Mouse (Mus musculus) intestine, embryonic 15.5 days (tissue): Measurements from ENCODE around the gene Gpr135. TPM values are rescaled to one million over a fixed set of nuclear protein-coding genes. Genes with fewer than 3 reads are reported as not detected.
A peak's percentile ranks its signal among the peaks of the same experiment; 100 is the strongest.
"Not testable (repeated sequence)": the region's sequence is repeated elsewhere in the genome, so short reads cannot be mapped to it uniquely, and the experiment has no call there.

Experiments used
- ATAC-seq: fragments of 200-750 bp; cut with Nextera tagmentation; 2 replicates; pipeline ENCODE4 v1.8.0; 2017; ENCODE audit warnings: moderate TSS enrichment, moderate library complexity
- H3K27ac ChIP-seq: fragments of 300-500 bp; sonication (generic); 2 replicates; pipeline ENCODE4 v1.5.1; 2015; ENCODE audit warnings: mild to moderate bottlenecking, inconsistent platforms
- H3K27me3 ChIP-seq: fragments of 300-500 bp; sonication (generic); replicated peaks from 2 replicates; pipeline ENCODE4 v1.6.1; 2015; ENCODE audit warnings: inconsistent platforms
- H3K36me3 ChIP-seq: fragments of 300-500 bp; sonication (generic); 2 replicates; pipeline ENCODE4 v1.6.1; 2015; ENCODE audit warnings: inconsistent platforms
- H3K4me1 ChIP-seq: fragments of 300-500 bp; sonication (generic); replicated peaks from 2 replicates; pipeline ENCODE4 v1.6.1; 2015; ENCODE audit warnings: inconsistent platforms
- H3K4me2 ChIP-seq: fragments of 300-500 bp; sonication (generic); replicated peaks from 2 replicates; pipeline ENCODE4 v1.6.1; 2015; ENCODE audit warnings: mild to moderate bottlenecking, inconsistent platforms
- H3K4me3 ChIP-seq: fragments of 300-500 bp; sonication (generic); replicated peaks from 2 replicates; pipeline ENCODE4 v1.5.1; 2015; ENCODE audit warnings: inconsistent platforms
- H3K9ac ChIP-seq: fragments of 300-500 bp; sonication (generic); 2 replicates; pipeline ENCODE4 v1.6.1; 2015; ENCODE audit warnings: inconsistent platforms
- H3K9me3 ChIP-seq: fragments of 300-500 bp; sonication (generic); 2 replicates; pipeline ENCODE4 v1.6.1; 2016; ENCODE audit warnings: inconsistent platforms
- WGBS: fragments of 180-500 bp; shearing (Covaris S2); methylation state at CpG from one replicate; pipeline ENCODE4 v1.1.7; 2015; 5-methylcytosine and 5-hydroxymethylcytosine counted together
- polyA plus RNA-seq: library from polyadenylated mRNA; unstranded; fragments of >200 nt; fragmentation: Nextera tagmentation; extraction: Ambion mirVana; gene quantifications from 2 replicates; pipeline ENCODE4 v1.2.1, GENCODE M21; 2015

Gene Gpr135
- polyA plus RNA-seq, 1 experiment from 2014 or later = 0.68 TPM

DNA sequence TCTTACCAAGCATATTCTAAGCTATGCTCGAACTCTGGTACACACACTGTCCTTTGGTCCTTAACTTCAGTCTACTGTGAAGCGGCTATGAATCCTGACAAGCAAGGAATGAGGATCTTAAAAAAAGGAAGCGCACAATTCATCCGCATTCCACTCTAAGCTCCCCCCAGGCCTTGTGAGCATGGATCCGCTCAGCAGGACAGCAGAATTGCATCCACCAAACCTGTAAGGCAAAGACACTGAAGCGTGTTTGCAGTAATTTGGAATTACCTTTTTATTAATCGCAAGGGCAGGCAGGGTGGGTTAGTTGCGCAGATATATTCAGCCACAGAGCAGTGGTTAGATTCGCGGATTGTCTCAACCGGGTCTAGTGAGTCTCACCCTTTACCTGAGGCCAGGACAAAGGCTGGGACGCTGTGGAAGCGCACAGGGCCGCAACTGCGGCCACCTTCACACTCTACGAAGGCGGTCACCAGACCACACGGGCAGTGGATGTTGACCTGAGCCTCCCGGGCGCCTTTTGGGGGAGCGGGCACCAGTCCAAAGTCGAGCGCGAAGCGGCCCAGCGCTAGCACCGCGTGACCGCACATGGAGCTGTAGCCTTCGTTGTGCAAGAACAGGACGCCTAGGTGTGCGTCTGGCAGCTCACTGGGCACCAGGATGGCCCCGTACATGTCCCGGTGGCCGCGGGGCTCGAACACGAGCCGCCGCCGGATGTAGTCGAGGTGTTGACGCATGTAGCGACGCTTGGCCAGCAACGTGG is 13.5 kb upstream of the Gpr135 start:
- Histone ChIP-seq H3K27me3 (no peaks in the 10 kb centered on the region), H3K9ac (peak overlapping the region; percentile 70), H3K4me3 (peak overlapping the region; percentile 76), H3K9me3 (no peaks in the 10 kb centered on the region), H3K4me2 (peak overlapping the region; percentile 93), H3K27ac (peak overlapping the region; percentile 87), H3K36me3 (no peaks in the 10 kb centered on the region), H3K4me1 (peaks cover 18% of the 10 kb centered on the region)
- ATAC-seq = peak; percentile 29
- WGBS = 2% methylated on average over 46 of the region's 46 CpGs

DNA sequence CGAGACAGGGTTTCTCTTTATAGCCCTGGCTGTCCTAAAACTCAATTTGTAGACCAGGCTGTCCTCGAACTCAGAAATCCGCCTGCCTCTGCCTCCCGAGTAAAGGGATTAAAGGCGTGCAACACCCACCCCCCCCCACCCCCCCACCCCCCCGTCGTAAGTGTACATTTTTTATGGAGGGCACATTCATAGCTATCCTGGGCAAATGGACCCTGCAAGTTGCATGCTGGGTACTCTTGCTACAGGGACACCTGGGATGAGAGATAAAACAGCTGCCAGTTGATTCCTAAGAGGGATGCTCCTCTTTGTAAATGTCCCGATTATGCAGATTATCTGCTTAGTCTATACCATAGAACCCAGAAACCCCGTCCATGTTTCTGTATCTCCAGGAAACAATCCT is 12.3 kb upstream of the Gpr135 start:
- Histone ChIP-seq H3K4me3 (no peak overlapping the region), H3K27ac (no peak overlapping the region), H3K4me1 (peaks cover 18% of the 10 kb centered on the region), H3K9ac (no peak overlapping the region), H3K36me3 (no peaks in the 10 kb centered on the region), H3K9me3 (no peaks in the 10 kb centered on the region), H3K27me3 (no peaks in the 10 kb centered on the region), H3K4me2 (no peak overlapping the region)
- no peak for ATAC-seq
- 79% methylated on average over 9 of the region's 9 CpGs for WGBS

DNA sequence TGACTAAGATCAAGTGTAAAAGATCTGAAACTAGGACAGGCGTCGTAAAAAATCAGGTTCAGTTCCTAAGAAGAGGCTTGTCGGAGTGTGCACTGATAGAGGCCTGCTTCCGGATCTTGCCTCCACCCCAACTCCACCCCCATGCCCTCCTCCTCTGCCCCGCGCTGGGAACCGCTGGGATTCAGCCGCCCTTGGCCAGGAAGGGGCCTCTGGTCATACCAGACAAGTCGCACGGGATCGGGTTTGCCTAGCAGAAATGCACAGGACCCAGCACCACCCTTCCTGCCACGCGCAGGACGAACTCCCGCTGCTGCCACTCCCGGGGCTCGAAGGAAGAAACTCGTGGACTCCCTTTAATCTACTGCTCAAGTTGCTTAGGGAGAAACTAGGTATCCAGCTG is 11.4 kb upstream of the Gpr135 start:
- H3K4me2 ChIP-seq = peak overlapping the region; percentile 57
- no peak for ATAC-seq
- H3K4me1 ChIP-seq = peaks cover 18% of the 10 kb centered on the region
- H3K36me3 ChIP-seq = no peaks in the 10 kb centered on the region
- H3K27me3 ChIP-seq = no peaks in the 10 kb centered on the region
- no peaks in the 10 kb centered on the region for H3K9me3 ChIP-seq
- no peak overlapping the region for H3K9ac ChIP-seq
- no peak overlapping the region for H3K27ac ChIP-seq
- 28% methylated on average over 18 of the region's 18 CpGs for WGBS
- peak overlapping the region; percentile 29 for H3K4me3 ChIP-seq

DNA sequence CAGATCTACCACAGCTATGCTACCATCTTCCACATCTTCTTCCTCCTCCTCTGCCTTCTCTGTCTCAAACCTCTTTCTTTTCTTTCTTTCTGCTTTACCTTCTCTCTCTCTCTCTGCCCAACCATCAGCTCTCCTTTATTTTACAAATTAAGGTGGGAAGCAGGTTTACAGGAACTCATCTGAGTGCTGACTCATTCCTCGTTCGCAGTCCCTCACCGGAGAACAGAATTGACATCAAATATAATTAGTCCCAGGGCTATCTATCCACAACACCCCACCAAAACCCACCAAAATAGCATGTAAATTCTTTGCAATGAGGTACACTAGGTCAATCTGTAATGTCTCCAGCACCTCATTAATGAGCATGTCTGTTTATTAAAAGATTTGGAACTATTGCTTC is 11.0 kb upstream of the Gpr135 start:
- Histone ChIP-seq H3K4me2 (peak overlapping the region; percentile 57; the same call in 1 of the 2 replicates), H3K4me1 (peaks cover 16% of the 10 kb centered on the region; the same call in 1 of the 2 replicates), H3K9ac (no peak overlapping the region), H3K4me3 (peak overlapping the region; percentile 29), H3K36me3 (0 out of 2 replicates have a peak, but pooled peaks cover under 1% of the 10 kb centered on the region), H3K27me3 (no peaks in the 10 kb centered on the region), H3K27ac (no peak overlapping the region), H3K9me3 (no peaks in the 10 kb centered on the region)
- no peak for ATAC-seq
- 78% methylated on average over 3 of the region's 3 CpGs for WGBS

DNA sequence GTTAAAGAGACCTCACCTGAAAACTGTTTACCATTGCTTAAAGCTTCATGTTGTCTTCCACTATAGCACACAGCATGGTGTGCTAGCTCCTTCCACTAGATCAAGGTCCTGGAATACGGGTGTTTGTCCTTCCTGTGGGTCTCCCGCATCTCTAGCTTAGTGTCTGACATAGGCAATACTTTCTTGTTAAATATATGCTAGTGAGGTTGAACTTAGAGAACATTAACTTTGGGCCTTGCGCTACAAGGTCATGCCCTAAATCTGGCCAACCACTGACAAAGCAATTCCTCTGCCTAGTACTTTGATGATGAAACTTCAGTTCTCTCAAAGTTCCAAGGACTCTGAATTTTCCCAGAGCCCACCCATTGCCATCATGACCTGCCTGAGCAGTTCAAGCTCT is 7.3 kb upstream of the Gpr135 start:
- Histone ChIP-seq H3K4me3 (no peak overlapping the region), H3K9ac (no peak overlapping the region), H3K36me3 (peaks cover 4% of the 10 kb centered on the region; the same call in 1 of the 2 replicates), H3K27ac (no peak overlapping the region), H3K4me2 (no peak overlapping the region), H3K27me3 (no peaks in the 10 kb centered on the region), H3K9me3 (no peaks in the 10 kb centered on the region), H3K4me1 (0 out of 2 replicates have a peak, but pooled peaks cover 4% of the 10 kb centered on the region)
- no peak for ATAC-seq
- WGBS = 87% methylated on average over 3 of the region's 3 CpGs

DNA sequence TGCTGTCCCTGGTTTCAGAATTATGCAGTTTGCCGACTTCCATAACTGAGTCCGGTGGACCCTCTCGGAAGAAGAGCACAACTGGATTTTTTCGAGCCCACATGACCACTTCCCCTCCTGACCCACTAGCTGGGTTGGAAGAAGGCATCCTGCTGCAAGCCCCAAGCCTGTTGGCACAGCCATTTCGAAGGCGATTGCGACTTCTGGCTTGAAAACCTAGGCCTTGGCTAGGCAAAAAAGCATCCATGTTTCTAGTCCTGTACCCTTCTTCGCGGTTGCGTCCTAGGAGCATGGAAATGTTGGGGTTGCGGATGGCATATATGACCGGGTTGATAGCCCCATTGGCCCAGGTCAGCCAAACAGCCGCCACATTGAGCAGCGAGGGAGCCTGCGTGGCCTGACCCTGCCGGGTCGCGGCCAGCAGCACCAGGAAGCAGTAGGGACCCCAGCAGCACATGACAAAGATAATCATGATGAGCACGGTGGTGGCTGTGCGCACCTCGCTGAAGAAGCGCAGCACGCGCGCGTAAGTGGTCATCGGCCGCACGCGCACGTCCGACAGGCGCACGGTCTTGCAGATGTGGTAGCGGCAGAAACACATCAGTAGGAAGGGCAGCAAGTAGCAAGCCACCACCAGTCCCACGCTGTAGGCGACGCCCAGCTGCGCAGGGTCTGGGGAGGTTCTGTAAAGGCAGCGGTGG is 1.1 kb downstream of the Gpr135 start:
- H3K9ac ChIP-seq = peak overlapping the region; percentile 48
- WGBS = 6% methylated on average over 40 of the region's 40 CpGs
- H3K9me3 ChIP-seq = no peaks in the 10 kb centered on the region

DNA sequence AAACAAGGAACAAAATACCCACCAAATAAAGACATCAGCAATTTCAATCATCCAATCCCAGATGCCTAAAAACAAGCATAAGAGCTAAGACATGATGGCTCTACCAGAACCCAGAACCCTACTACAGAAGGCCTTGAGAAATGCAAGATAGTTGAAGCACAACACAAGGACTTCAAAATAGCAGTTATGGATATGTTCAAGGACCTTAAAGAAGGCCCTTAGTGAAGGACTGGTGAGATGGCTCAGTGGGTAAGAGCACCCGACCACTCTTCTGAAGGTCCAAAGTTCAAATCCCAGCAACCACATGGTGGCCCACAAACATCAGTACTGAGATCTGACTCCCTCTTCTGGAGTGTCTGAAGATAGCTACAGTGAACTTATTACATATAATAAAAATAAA is 13.1 kb downstream of the Gpr135 start:
- Histone ChIP-seq H3K4me1 (no peaks in the 10 kb centered on the region), H3K27ac (no peak overlapping the region), H3K4me3 (no peak overlapping the region), H3K36me3 (no peaks in the 10 kb centered on the region), H3K9ac (no peak overlapping the region), H3K4me2 (no peak overlapping the region), H3K27me3 (no peaks in the 10 kb centered on the region), H3K9me3 (no peaks in the 10 kb centered on the region)
- 87% methylated on average over 1 of the region's 1 CpGs for WGBS
- ATAC-seq = no peak

More for the DNA sequence above, 1.1 kb downstream of the Gpr135 start:
- Histone ChIP-seq H3K4me2 (peak overlapping the region; percentile 96), H3K36me3 (no peaks in the 10 kb centered on the region), H3K4me1 (peaks cover 10% of the 10 kb centered on the region), H3K4me3 (peak overlapping the region; percentile 55), H3K27me3 (peaks cover 10% of the 10 kb centered on the region), H3K27ac (no peak overlapping the region)
- ATAC-seq = peak; percentile 79; the same call in 1 of the 2 replicates

DNA sequence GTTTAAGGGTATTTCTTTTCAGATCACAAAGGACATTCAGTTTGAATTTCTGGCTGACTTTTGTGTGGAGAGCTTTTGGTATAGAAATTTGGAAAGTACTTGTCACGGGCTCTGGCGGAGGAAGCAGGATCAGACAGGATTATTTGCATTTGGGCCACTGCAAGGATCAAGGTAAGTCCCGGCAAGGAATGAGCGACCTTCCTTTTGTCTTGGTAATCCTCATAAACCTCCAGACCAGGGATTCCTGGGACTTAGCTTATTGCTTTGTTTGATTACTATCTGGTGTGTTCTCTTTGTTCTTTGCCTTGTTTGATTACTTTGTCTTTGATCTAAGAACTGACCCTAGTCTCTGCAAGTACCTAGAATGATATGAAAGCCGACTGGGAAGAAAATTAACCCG is 17.1 kb downstream of the Gpr135 start:
- Histone ChIP-seq H3K4me2 (no peak overlapping the region), H3K27me3 (no peaks in the 10 kb centered on the region), H3K9me3 (no peaks in the 10 kb centered on the region), H3K36me3 (no peaks in the 10 kb centered on the region), H3K4me3 (no peak overlapping the region), H3K27ac (no peak overlapping the region), H3K4me1 (no peaks in the 10 kb centered on the region), H3K9ac (no peak overlapping the region)
- ATAC-seq = no peak
- 20% methylated on average over 6 of the region's 6 CpGs for WGBS

DNA sequence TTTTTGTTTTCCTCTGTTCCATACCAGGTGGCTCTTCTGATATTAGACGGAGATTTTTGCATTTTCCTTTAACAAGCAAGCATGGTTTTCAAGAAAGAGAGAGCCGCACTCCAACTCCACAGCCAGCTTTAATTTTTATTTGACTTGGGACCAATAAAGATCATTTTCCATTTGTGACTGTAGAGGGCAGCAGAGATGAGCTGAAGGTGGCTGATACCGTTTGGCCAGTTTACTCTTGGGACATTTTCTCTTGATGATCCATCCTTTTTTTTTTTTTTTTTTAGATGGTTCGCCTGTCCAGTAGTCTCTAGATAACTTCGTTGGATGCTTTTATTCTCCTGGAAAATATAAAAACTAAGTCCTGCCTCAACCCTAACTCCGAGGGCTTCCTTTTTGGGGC is 17.6 kb downstream of the Gpr135 start:
- Histone ChIP-seq H3K9me3 (no peaks in the 10 kb centered on the region), H3K4me2 (no peak overlapping the region), H3K36me3 (no peaks in the 10 kb centered on the region), H3K9ac (no peak overlapping the region), H3K27me3 (no peaks in the 10 kb centered on the region), H3K27ac (no peak overlapping the region), H3K4me1 (no peaks in the 10 kb centered on the region), H3K4me3 (no peak overlapping the region)
- ATAC-seq = no peak
- WGBS = 44% methylated on average over 6 of the region's 6 CpGs

DNA sequence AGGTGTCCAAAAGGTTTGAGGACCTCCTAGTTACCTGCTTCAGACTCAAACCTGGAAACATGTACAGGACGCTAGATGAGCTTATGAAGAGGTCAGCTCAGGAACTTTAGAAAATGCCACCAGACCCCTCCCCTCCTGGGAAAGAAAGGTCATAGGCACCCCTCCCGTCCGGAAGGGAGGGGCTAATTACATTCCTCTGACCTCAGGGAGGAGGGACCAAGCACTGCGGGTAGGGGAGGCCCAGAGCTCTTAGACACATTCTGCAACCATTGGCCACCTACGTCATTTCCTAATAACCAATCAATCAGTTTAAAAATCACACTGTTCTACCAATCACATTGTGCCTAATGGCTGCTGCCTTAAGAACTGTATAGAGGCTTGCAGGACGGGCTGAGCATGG is 18.4 kb downstream of the Gpr135 start:
- Histone ChIP-seq H3K9ac (no peak overlapping the region), H3K4me3 (no peak overlapping the region), H3K36me3 (no peaks in the 10 kb centered on the region), H3K4me1 (no peaks in the 10 kb centered on the region), H3K4me2 (no peak overlapping the region), H3K27ac (no peak overlapping the region), H3K9me3 (no peaks in the 10 kb centered on the region), H3K27me3 (no peaks in the 10 kb centered on the region)
- 78% methylated on average over 6 of the region's 6 CpGs for WGBS
- no peak for ATAC-seq

DNA sequence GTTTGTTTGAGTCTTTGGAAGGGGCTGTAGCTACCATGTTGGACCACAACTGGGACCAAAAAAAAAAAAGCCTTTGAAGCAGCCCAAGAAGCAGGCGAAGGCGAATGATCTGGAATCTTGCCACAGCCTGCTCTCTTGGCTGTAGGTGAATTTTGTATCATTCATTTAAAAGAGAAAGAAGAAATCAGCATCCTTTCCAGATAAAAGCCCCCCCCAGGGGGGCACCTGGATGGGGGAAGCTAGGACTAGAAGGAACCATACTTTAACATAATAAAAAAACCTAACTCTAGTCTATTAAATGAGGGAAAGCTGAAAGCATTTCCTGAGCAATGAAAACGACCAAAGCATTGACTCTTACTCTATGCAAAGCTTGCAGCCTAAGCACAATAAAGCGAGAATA is 20.1 kb downstream of the Gpr135 start:
- ATAC-seq = no peak
- H3K9ac ChIP-seq = no peak overlapping the region
- no peaks in the 10 kb centered on the region for H3K27me3 ChIP-seq
- H3K4me1 ChIP-seq = no peaks in the 10 kb centered on the region
- H3K4me3 ChIP-seq = no peak overlapping the region
- H3K9me3 ChIP-seq = no peaks in the 10 kb centered on the region
- no peak overlapping the region for H3K27ac ChIP-seq
- no peaks in the 10 kb centered on the region for H3K36me3 ChIP-seq
- WGBS = 92% methylated on average over 4 of the region's 4 CpGs
- no peak overlapping the region for H3K4me2 ChIP-seq

DNA sequence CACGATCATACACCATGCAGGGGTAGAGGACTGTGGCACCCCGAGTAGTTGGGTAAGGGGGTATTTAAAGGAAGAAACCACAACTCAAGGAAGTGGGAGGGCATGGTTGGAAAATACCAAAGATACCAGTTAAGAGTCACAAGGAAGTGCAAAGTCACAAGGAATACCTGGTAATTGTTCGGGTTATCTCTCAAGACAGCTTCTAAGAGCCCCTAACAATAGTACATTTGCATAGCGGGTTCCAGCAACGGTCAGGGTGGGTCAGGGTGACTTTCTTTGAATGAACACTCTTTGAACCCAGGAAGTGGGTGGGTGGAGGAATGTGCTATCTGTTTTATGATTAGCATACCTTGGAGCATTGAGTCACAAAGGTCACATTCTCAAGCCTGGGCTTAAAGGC is 20.8 kb downstream of the Gpr135 start:
- not testable (repeated sequence) for H3K9ac ChIP-seq, H3K9me3 ChIP-seq, H3K36me3 ChIP-seq, H3K4me1 ChIP-seq, H3K27me3 ChIP-seq, H3K4me2 ChIP-seq, ATAC-seq, H3K4me3 ChIP-seq, H3K27ac ChIP-seq
- WGBS = 87% methylated on average over 5 of the region's 5 CpGs

DNA sequence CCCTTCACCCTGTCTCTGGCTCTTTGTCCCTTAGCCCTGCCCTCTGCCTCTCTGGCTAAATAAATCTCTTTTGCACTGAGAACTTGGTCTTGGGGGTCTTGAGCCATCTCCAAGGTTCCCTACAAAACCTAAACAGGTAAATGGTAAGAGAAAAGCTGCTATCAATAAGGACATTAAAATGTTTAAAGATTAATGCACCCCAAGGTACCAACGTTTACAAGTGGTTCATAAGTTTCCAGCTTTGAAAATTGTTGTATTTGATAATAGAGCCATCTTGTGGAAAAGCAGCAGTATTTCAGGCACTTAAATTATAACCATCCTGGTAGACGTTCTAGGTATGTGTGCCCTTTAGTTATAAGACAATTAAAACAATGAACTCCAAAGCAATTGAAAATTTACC is 23.4 kb downstream of the Gpr135 start:
- Histone ChIP-seq H3K27ac (no peak overlapping the region), H3K9me3 (no peaks in the 10 kb centered on the region), H3K4me2 (no peak overlapping the region), H3K9ac (no peak overlapping the region), H3K27me3 (no peaks in the 10 kb centered on the region), H3K4me3 (no peak overlapping the region), H3K36me3 (no peaks in the 10 kb centered on the region), H3K4me1 (no peaks in the 10 kb centered on the region)
- ATAC-seq = no peak
- WGBS = 3% methylated on average over 2 of the region's 2 CpGs
